Mouse (Mus musculus) embryonic facial prominence, embryonic 12.5 days (tissue): Measurements from ENCODE around the gene Elp5. TPM values are rescaled to one million over a fixed set of nuclear protein-coding genes. Genes with fewer than 3 reads are reported as not detected.
"Not testable (repeated sequence)": the region's sequence is repeated elsewhere in the genome, so short reads cannot be mapped to it uniquely, and the experiment has no call there.

Experiments used
- ATAC-seq: fragments of 200-750 bp; cut with Nextera tagmentation; 2 replicates; pipeline ENCODE4 v1.8.0; 2017; ENCODE audit not compliant: insufficient number of reproducible peaks, insufficient read depth, low FRiP score, low TSS enrichment
- H3K27ac ChIP-seq: fragments of 300-500 bp; sonication (generic); 2 replicates; pipeline ENCODE4 v1.5.1; 2016; ENCODE audit warnings: mild to moderate bottlenecking
- H3K27me3 ChIP-seq: fragments of 300-500 bp; sonication (generic); 2 replicates; pipeline ENCODE4 v1.6.1; 2016; ENCODE audit warnings: mild to moderate bottlenecking, moderate library complexity
- H3K36me3 ChIP-seq: fragments of 300-500 bp; sonication (generic); 2 replicates; pipeline ENCODE4 v1.6.1; 2016; ENCODE audit warnings: mild to moderate bottlenecking
- H3K4me1 ChIP-seq: fragments of 300-500 bp; sonication (generic); 2 replicates; pipeline ENCODE4 v1.6.1; 2016
- H3K4me2 ChIP-seq: fragments of 300-500 bp; sonication (generic); replicated peaks from 2 replicates; pipeline ENCODE4 v1.6.1; 2016; ENCODE audit warnings: mild to moderate bottlenecking, moderate library complexity
- H3K4me3 ChIP-seq: fragments of 300-500 bp; sonication (generic); 2 replicates; pipeline ENCODE4 v1.5.1; 2016; ENCODE audit warnings: mild to moderate bottlenecking
- H3K9ac ChIP-seq: fragments of 300-500 bp; sonication (generic); 2 replicates; pipeline ENCODE4 v1.6.1; 2016; ENCODE audit warnings: mild to moderate bottlenecking, moderate library complexity
- H3K9me3 ChIP-seq: fragments of 300-500 bp; sonication (generic); 2 replicates; pipeline ENCODE4 v1.6.1; 2016; ENCODE audit warnings: mild to moderate bottlenecking, moderate library complexity
- WGBS: fragments of 180-500 bp; shearing (Covaris S2); methylation state at CpG from one replicate; pipeline ENCODE4 v1.1.7; 2016; 5-methylcytosine and 5-hydroxymethylcytosine counted together
- polyA plus RNA-seq: library from polyadenylated mRNA; unstranded; fragments of >200 nt; fragmentation: Nextera tagmentation; extraction: Ambion mirVana; gene quantifications from 2 replicates; pipeline ENCODE4 v1.2.1, GENCODE M21; 2016

The Elp5 gene
- polyA plus RNA-seq, 1 experiment from 2014 or later = 123 TPM

GRCm38 (mm10) chr11:70021264-70022132 lies 39.2 kb upstream of the Elp5 start:
- H3K9me3 ChIP-seq = no peaks in the 10 kb centered on the region
- peak overlapping the region; percentile 88 for H3K4me2 ChIP-seq
- peak overlapping the region; percentile 95 for H3K27ac ChIP-seq
- no peaks in the 10 kb centered on the region for H3K36me3 ChIP-seq
- H3K4me3 ChIP-seq = peak overlapping the region; percentile 81
- no peaks in the 10 kb centered on the region for H3K27me3 ChIP-seq
- H3K4me1 ChIP-seq = peaks cover 65% of the 10 kb centered on the region
- ATAC-seq = peak; percentile 12; the same call in 1 of the 2 replicates
- WGBS = 2% methylated on average over 40 of the region's 40 CpGs
- H3K9ac ChIP-seq = peak overlapping the region; percentile 28; the same call in 1 of the 2 replicates

- WGBS = 4% methylated on average over 8 of the region's 8 CpGs
- H3K36me3 ChIP-seq = no peaks in the 10 kb centered on the region
- H3K4me1 ChIP-seq = peaks cover 58% of the 10 kb centered on the region
- no peaks in the 10 kb centered on the region for H3K9me3 ChIP-seq
- ATAC-seq = peak; percentile 78
- H3K9ac ChIP-seq = peak overlapping the region; percentile 28; the same call in 1 of the 2 replicates
- H3K27me3 ChIP-seq = no peaks in the 10 kb centered on the region
- peak overlapping the region; percentile 88 for H3K4me2 ChIP-seq
- H3K27ac ChIP-seq = peak overlapping the region; percentile 95
- H3K4me3 ChIP-seq = peak overlapping the region; percentile 81
Measured at GRCm38 (mm10) chr11:70020731-70021263, 38.5 kb upstream of the Elp5 start.

GRCm38 (mm10) chr11:70020022-70020631 lies 37.8 kb upstream of the Elp5 start:
- Histone ChIP-seq H3K9ac (peak overlapping the region; percentile 89), H3K27ac (peak overlapping the region; percentile 95), H3K4me2 (peak overlapping the region; percentile 88), H3K9me3 (no peaks in the 10 kb centered on the region), H3K27me3 (no peaks in the 10 kb centered on the region), H3K4me3 (peak overlapping the region; percentile 81), H3K36me3 (no peaks in the 10 kb centered on the region), H3K4me1 (peaks cover 53% of the 10 kb centered on the region)
- 10% methylated on average over 8 of the region's 8 CpGs for WGBS
- no peak for ATAC-seq

- H3K27me3 ChIP-seq = no peaks in the 10 kb centered on the region
- peak overlapping the region; percentile 89 for H3K9ac ChIP-seq
- peak overlapping the region; percentile 95 for H3K27ac ChIP-seq
- no peak for ATAC-seq
- H3K9me3 ChIP-seq = no peaks in the 10 kb centered on the region
- peak overlapping the region; percentile 81 for H3K4me3 ChIP-seq
- 15% methylated on average over 2 of the region's 2 CpGs for WGBS
- H3K4me2 ChIP-seq = peak overlapping the region; percentile 88
- peaks cover 57% of the 10 kb centered on the region for H3K4me1 ChIP-seq
- no peaks in the 10 kb centered on the region for H3K36me3 ChIP-seq
Measured at GRCm38 (mm10) chr11:70019495-70020021, 37.2 kb upstream of the Elp5 start.

DNA sequence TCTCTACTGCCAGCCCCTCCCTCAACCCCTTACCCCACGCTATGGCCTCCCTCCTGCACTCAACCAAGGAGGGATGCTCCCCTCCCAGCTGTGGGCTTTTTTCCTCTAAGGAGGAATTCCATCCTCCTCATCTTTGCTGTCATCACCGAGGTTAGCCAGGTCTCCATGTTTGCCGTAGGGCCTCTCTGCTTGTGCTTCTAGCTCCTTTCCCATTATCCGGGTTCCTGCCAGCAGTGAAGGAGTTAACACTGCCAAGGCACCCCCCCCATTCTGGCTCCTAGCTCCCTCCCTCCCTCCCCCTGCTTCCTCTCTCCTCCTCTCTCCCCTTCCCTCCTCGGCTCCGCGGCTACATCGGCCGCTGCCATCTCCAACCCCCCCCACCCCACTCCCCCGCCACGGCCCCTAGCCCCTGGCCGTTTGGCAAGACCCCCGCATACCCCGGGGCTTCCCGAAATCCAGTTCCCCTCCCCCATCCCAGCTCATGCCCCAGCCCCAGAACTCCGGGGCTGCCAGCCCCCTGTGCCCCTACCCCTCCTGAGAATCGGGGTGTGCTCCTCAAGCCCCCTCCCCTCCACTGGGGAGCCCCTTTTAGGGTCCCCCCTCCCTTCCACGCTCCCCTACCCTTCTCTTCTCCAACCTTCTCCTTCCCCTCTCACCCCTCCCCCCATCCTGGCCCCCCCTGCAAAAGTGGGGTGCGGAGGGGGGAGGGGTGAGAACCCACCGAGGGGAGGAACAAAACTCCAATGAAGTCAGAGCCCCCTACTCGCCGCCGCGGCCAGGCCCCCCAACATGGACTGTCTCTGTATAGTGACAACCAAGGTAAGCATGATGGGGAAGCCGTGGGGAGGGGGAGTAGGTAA lies 36.0 kb upstream of the Elp5 start:
- Histone ChIP-seq H3K9me3 (no peaks in the 10 kb centered on the region), H3K9ac (peak overlapping the region; percentile 89), H3K27me3 (no peaks in the 10 kb centered on the region), H3K4me2 (peak overlapping the region; percentile 88), H3K36me3 (peaks cover 11% of the 10 kb centered on the region), H3K4me3 (peak overlapping the region; percentile 81), H3K27ac (peak overlapping the region; percentile 95), H3K4me1 (peaks cover 53% of the 10 kb centered on the region)
- WGBS = under 1% methylated on average over 23 of the region's 25 CpGs
- no peak for ATAC-seq

- Histone ChIP-seq H3K4me1 (peaks cover 46% of the 10 kb centered on the region), H3K4me3 (peak overlapping the region; percentile 81), H3K36me3 (peaks cover 22% of the 10 kb centered on the region), H3K27ac (peak overlapping the region; percentile 95), H3K9ac (peak overlapping the region; percentile 89), H3K9me3 (no peaks in the 10 kb centered on the region), H3K27me3 (no peaks in the 10 kb centered on the region), H3K4me2 (peak overlapping the region; percentile 88)
- no peak for ATAC-seq
- WGBS = 35% methylated on average over 7 of the region's 7 CpGs
Measured at GRCm38 (mm10) chr11:70017199-70017767, 35.0 kb upstream of the Elp5 start.

DNA sequence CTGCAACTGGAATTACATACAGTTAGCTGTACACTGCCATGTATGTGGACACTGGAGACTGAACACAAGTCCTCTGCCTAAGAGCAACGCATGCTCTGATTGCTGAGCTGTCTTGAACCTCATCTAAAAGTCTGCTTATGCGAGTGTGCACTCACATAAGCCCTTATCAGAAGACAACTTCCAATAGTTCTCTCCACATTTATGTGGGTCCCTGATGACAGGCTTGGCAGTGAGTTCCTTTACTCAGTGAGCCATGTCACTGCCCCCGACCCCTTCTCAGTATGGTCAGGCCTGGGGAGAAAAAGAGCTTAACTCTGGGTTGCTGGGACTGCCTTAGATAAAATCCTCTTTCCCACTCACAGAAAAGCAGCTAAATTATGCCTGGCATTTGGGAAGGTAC lies 34.4 kb upstream of the Elp5 start, which contains the start of gene Dlg4:
Gene Dlg4 (plus strand): TSS at position 274 of the 400 bp plus-strand sequence.
- peaks cover 28% of the 10 kb centered on the region for H3K36me3 ChIP-seq
- peak within 1 kb of the TSS; percentile 89 for H3K9ac ChIP-seq
- H3K4me3 ChIP-seq = peak within 1 kb of the TSS; percentile 81
- peak within 1 kb of the TSS; percentile 88 for H3K4me2 ChIP-seq
- no peak for ATAC-seq
- WGBS = 80% methylated on average over 3 of the region's 3 CpGs
- H3K9me3 ChIP-seq = no peaks in the 10 kb centered on the region
- H3K4me1 ChIP-seq = peaks cover 46% of the 10 kb centered on the region
- no peaks in the 10 kb centered on the region for H3K27me3 ChIP-seq
- peak within 1 kb of the TSS; percentile 95 for H3K27ac ChIP-seq

DNA sequence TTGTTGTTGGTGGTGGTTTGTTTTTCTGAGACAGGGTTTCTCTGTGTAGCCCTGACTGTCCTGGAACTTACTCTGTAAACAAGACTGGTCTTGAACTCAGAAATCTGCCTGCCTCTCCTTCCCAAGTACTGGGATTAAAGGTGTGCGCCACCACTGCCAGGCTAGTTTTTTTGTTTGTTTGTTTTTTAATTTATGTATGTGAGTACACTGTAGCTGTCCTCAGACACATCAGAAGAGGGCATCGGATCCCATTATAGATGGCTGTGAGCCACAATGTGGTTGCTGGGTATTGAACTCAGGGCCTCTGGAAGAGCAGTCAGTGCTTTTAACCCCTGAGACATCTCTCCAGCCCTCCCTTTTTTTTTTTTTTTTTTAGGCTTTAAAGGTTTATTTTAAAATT lies 33.9 kb upstream of the Elp5 start:
- not testable (repeated sequence) for H3K4me2 ChIP-seq, H3K9me3 ChIP-seq, H3K27me3 ChIP-seq, H3K9ac ChIP-seq, ATAC-seq, H3K27ac ChIP-seq, H3K4me3 ChIP-seq
- Histone ChIP-seq H3K36me3 (peaks cover 33% of the 10 kb centered on the region), H3K4me1 (peaks cover 46% of the 10 kb centered on the region)
- WGBS = 81% methylated on average over 2 of the region's 2 CpGs

GRCm38 (mm10) chr11:70015677-70016076 lies 33.4 kb upstream of the Elp5 start:
- ATAC-seq = no peak
- Histone ChIP-seq H3K27me3 (no peaks in the 10 kb centered on the region), H3K4me3 (peak overlapping the region; percentile 52; the same call in 1 of the 2 replicates), H3K27ac (0 out of 2 replicates have a peak overlapping the region, but pooled peaks have one; percentile 20), H3K4me1 (peaks cover 46% of the 10 kb centered on the region), H3K9me3 (no peaks in the 10 kb centered on the region), H3K36me3 (peaks cover 38% of the 10 kb centered on the region), H3K9ac (no peak overlapping the region), H3K4me2 (peak overlapping the region; percentile 78)
- 68% methylated on average over 6 of the region's 6 CpGs for WGBS

DNA sequence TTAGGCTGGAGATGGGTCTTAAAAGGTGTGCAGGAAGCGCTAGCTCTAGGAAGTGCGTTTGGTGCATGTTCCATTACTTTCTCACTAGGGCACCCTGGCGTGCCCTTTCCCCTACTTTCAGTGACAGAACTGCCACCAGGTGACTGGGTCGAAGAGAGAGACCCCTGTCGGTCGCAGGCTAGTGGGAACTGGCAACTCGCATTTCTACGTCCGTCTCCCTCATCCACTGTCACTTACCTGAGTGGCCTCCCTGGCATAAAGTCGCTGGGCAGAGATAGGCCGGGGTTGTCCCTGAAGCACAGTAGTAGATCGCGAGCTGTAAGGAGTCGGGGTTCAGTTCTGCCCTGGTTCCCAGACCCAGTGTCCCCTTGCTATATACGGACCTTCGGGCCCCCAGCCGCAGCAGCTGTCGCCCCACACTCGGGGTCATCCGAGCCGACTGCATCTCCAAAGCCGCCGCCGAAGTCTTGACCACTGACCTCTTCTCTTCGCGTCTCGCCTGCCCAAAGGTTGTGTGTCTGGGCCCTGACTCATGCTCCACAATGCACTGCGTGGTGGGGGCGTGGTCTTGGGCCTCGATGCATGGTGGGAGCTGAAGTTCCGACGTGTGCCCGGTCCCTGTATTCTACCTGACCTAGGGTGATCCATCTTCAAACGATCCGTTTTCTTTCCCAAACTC lies 32.7 kb upstream of the Elp5 start, which contains the start of gene Acadvl:
Gene Acadvl (minus strand): TSS at position 532 of the 679 bp plus-strand sequence.
- Histone ChIP-seq H3K27ac (peak within 1 kb of the TSS; percentile 20; the same call in 1 of the 2 replicates), H3K9ac (peak within 1 kb of the TSS; percentile 61), H3K9me3 (no peaks in the 10 kb centered on the region), H3K4me1 (peaks cover 40% of the 10 kb centered on the region), H3K4me3 (peak within 1 kb of the TSS; percentile 52), H3K4me2 (peak within 1 kb of the TSS; percentile 78), H3K27me3 (no peaks in the 10 kb centered on the region), H3K36me3 (peaks cover 45% of the 10 kb centered on the region)
- whole genome bisulfite sequencing = under 1% methylated on average over 35 of the region's 35 CpGs
- ATAC-seq = peak; percentile 77
